Mouse (Mus musculus): ENCODE measurements around the gene Cd22. TPM values are rescaled to one million over a fixed set of nuclear protein-coding genes. Genes with fewer than 3 reads are reported as not detected.

The Cd22 gene
- total and polyA plus RNA-seq, 3 experiments, result 42.3 to 180 (median 90.6) TPM

GRCm38 (mm10) chr7:30916713-30917112 is 36.6 kb upstream of the Cd22 start:
- in situ Hi-C loops (cut with MboI; ENCODE audit: low pct_ligation_motif_present, low pct_unique_long_range_greater_than_20kb, low sequenced_read_pairs) (no loop called here), dilution Hi-C loops (cut with MboI; ENCODE audit: extremely low pct_ligation_motif_present, extremely low pct_unique_long_range_greater_than_20kb, low sequenced_read_pairs) (no loop called here)
- DNase-seq (ENCODE audit: extremely low read depth), result no peak

GRCm38 (mm10) chr7:30914732-30915131 is 34.6 kb upstream of the Cd22 start, which contains the start of gene Mag:
Mag (minus strand) TSS chr7:30914873.
- Histone ChIP-seq H3K4me2 (ENCODE audit: insufficient read depth, low read depth, poor library complexity, severe bottlenecking) (no peak within 1 kb of the TSS), H3K27ac (ENCODE audit: insufficient read depth, low read depth) (no peak within 1 kb of the TSS), H3K4me3 (replicated peaks in 1 of 3; ENCODE audit: low read depth in 2 of 3, low read length in 2 of 3, poor library complexity in 1 of 3) (no peak within 1 kb of the TSS), H3K4me1 (ENCODE audit: control insufficient read depth in 1 of 2, insufficient read depth in 2 of 2) (peaks cover 5 to 12% of the 10 kb centered on the region in 2 experiments; a peak in 3 of 4 replicates), H3K27me3 (replicated peaks) (no peaks in the 10 kb centered on the region), H3K9ac (ENCODE audit: insufficient read depth, low read depth) (no peak within 1 kb of the TSS), H3K9me3 (replicated peaks; ENCODE audit: low read length) (no peaks in the 10 kb centered on the region), H3K36me3 (replicated peaks in 1 of 2; ENCODE audit: control insufficient read depth in 1 of 2, insufficient read depth in 1 of 2, low read length in 1 of 2) (no peaks in the 10 kb centered on the region), H3K79me2 (replicated peaks; ENCODE audit: control insufficient read depth, extremely low read depth, insufficient read depth, poor library complexity, severe bottlenecking) (no peaks in the 10 kb centered on the region)
- dilution Hi-C loops (cut with MboI; ENCODE audit: extremely low pct_ligation_motif_present, extremely low pct_unique_long_range_greater_than_20kb, low sequenced_read_pairs), result no loop called here
- in situ Hi-C loops (cut with MboI; ENCODE audit: low pct_ligation_motif_present, low pct_unique_long_range_greater_than_20kb, low sequenced_read_pairs), result loop anchor here (5.0 kb wide), 1 partner anchor 37 kb away; no protein-coding TSS in a partner anchor
- TF ChIP-seq UBTF (IDR thresholded peaks at IDR 0.05; ENCODE audit: low read depth, low read length) (no peak), NRF1 (IDR thresholded peaks at IDR 0.05; ENCODE audit: low read depth, low read length) (no peak), ETS1 (conservative IDR thresholded peaks at IDR 0.05; ENCODE audit: low read depth, low read length) (no peak), SMC3 (IDR thresholded peaks at IDR 0.05; ENCODE audit: low read depth, low read length) (no peak), ZKSCAN1 (IDR thresholded peaks at IDR 0.05; ENCODE audit: borderline replicate concordance, low read depth, low read length) (no peak), HCFC1 (IDR thresholded peaks at IDR 0.05; ENCODE audit: low read depth, low read length) (no peak), TBP (conservative IDR thresholded peaks at IDR 0.05; ENCODE audit: low read depth, low read length) (no peak), CTCF (conservative IDR thresholded peaks at IDR 0.05 in 1 of 2, IDR thresholded peaks at IDR 0.05 in 1 of 2; ENCODE audit: low read depth in 2 of 2, low read length in 2 of 2) (no peak), MXI1 (IDR thresholded peaks at IDR 0.05; ENCODE audit: low read depth, low read length) (no peak), USF2 (conservative IDR thresholded peaks at IDR 0.05; ENCODE audit: low read depth, low read length) (no peak), ELF1 (IDR thresholded peaks at IDR 0.05; ENCODE audit: low read depth, low read length) (no peak), RAD21 (IDR thresholded peaks at IDR 0.05; ENCODE audit: low read depth, low read length) (no peak), MEF2A (IDR thresholded peaks at IDR 0.05; ENCODE audit: borderline replicate concordance, low read depth, low read length) (no peak), USF1 (IDR thresholded peaks at IDR 0.05; ENCODE audit: low read depth, low read length) (no peak)
- DNase-seq (ENCODE audit: extremely low read depth), result no peak

More at GRCm38 (mm10) chr7:30916713-30917112, 36.6 kb upstream of the Cd22 start:
- no peak overlapping the region for H3K4me2 ChIP-seq (ENCODE audit: insufficient read depth, low read depth, poor library complexity, severe bottlenecking)
- H3K4me3 ChIP-seq (replicated peaks in 1 of 3; ENCODE audit: low read depth in 2 of 3, low read length in 2 of 3, poor library complexity in 1 of 3), result no peak overlapping the region
- no peaks in the 10 kb centered on the region for H3K79me2 ChIP-seq (replicated peaks; ENCODE audit: control insufficient read depth, extremely low read depth, insufficient read depth, poor library complexity, severe bottlenecking)
- H3K27ac ChIP-seq (ENCODE audit: insufficient read depth, low read depth), result no peak overlapping the region
- H3K36me3 ChIP-seq (replicated peaks in 1 of 2; ENCODE audit: control insufficient read depth in 1 of 2, insufficient read depth in 1 of 2, low read length in 1 of 2), result no peaks in the 10 kb centered on the region
- peaks cover 5 to 15% of the 10 kb centered on the region in 2 experiments; a peak in 3 of 4 replicates for H3K4me1 ChIP-seq (ENCODE audit: control insufficient read depth in 1 of 2, insufficient read depth in 2 of 2)
- no peaks in the 10 kb centered on the region for H3K27me3 ChIP-seq (replicated peaks)
- H3K9ac ChIP-seq (ENCODE audit: insufficient read depth, low read depth), result no peak overlapping the region
- TF ChIP-seq USF1 (IDR thresholded peaks at IDR 0.05; ENCODE audit: low read depth, low read length) (no peak), KAT2A (IDR thresholded peaks at IDR 0.05; ENCODE audit: insufficient replicate concordance, low read length) (no peak)
- no peaks in the 10 kb centered on the region for H3K9me3 ChIP-seq (replicated peaks; ENCODE audit: low read length)

Measured in CH12.LX (cell line).